Mouse (Mus musculus) spleen, adult 2 months (tissue): ENCODE data around the gene Top2a. TPM values are rescaled to one million over a fixed set of nuclear protein-coding genes. Genes with fewer than 3 reads are reported as not detected.

Experiments
- DNase-seq, 2 experiments: peaks; one replicate each; pipeline versions ENCODE4 v3.0.0 to v3.0.0-alpha.2; 2012 to 2021; ENCODE audit warnings: low spot score in 2 of 2, low read depth in 1 of 2
- H3K27ac ChIP-seq: fragments of 200-500 bp; 2 replicates; pipeline ENCODE4 v1.5.1; 2012; ENCODE audit warnings: low read length, inconsistent platforms; ENCODE audit not compliant: insufficient read depth
- H3K27me3 ChIP-seq: fragments of 200-500 bp; 2 replicates; pipeline ENCODE4 v1.6.1; 2012; ENCODE audit warnings: mild to moderate bottlenecking, moderate library complexity, low read length, inconsistent platforms; ENCODE audit not compliant: control insufficient read depth, insufficient read depth
- H3K36me3 ChIP-seq: fragments of 200-500 bp; 2 replicates; pipeline ENCODE4 v1.6.1; 2012; ENCODE audit warnings: mild to moderate bottlenecking, low read length, inconsistent platforms; ENCODE audit not compliant: control insufficient read depth, insufficient read depth
- H3K4me1 ChIP-seq: fragments of 200-500 bp; 2 replicates; pipeline ENCODE4 v1.6.1; 2011; ENCODE audit warnings: inconsistent platforms; ENCODE audit not compliant: control insufficient read depth, insufficient read depth, insufficient read length
- H3K4me3 ChIP-seq: fragments of 200-500 bp; 2 replicates; pipeline ENCODE4 v1.5.1; 2011; ENCODE audit warnings: mild to moderate bottlenecking, inconsistent platforms; ENCODE audit not compliant: insufficient read depth, insufficient read length; ENCODE audit errors: extremely low read depth
- CTCF ChIP-seq: fragments of 200-500 bp; IDR thresholded peaks from 2 replicates; pipeline ENCODE4 v1.5.1; 2011; ENCODE audit warnings: mild to moderate bottlenecking, inconsistent platforms; ENCODE audit not compliant: insufficient read depth, insufficient read length, insufficient replicate concordance; ENCODE audit errors: extremely low read depth
- POLR2A ChIP-seq: fragments of 200-500 bp; IDR thresholded peaks from 2 replicates; pipeline ENCODE4 v1.6.1; 2011; ENCODE audit warnings: low read depth, low read length, inconsistent platforms
- WGBS: fragments of 180-500 bp; shearing (Covaris S2); methylation state at CpG from one replicate; pipeline ENCODE4 v1.1.7; 2018; 5-methylcytosine and 5-hydroxymethylcytosine counted together
- polyA plus RNA-seq: library from polyadenylated mRNA; depleted of rRNA; stranded (reverse); fragments of >200 nt; gene quantifications from 2 replicates; pipeline ENCODE4 v1.2.3, GENCODE M21; 2012; rRNA removed

The Top2a gene
- polyA plus RNA-seq = 5.4 and 5.9 TPM in 2 replicates

DNA sequence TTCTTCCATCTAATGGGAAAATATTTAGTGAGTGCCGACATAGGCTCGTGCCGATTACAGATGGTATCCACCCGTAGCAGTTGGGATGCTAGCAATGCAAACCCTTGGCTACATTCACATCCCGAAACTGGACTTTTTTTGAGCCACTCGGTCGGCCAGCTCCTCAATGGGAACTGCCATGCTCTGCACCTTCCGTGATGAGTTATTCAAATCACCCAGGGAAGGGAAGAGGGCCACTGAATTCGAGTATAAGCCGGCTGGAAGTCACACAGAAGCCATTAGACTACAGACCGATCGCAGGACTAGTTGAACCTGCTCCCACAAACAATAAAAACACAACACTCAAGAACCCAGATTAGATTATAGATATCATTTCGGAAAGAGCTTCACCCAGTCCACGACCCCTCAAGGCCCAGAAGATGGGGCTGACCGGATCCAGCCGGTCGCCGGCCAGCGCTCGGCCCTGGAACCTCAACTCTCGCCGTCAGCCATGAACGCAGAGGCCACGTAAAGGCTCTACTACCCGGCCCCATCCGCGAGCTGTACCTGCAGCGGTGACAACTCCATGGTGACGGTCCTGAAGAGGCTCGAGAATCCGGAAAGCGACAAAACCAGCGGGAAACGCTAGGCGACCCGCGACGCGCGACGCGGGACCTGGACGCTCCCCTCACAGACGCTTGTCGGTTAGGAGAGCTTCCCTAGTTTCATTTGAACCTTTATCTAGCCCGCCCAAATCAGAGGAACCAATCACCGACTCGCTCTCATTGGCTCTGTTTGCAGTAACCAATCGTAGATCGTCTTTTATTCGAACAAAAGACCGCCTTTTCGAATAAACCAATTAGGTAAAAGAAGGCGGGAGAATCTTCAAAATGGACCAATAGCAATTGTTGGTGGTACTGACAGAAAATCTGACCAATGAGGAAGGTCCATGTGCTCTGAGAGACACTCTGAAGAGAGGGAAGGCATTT lies at the start of gene Top2a:
Top2a (minus strand) TSS at position 690 of the 968 bp plus-strand sequence.
- peak; percentile 84 to 99 for DNase-seq
- peak within 1 kb of the TSS; percentile 71 for H3K4me3 ChIP-seq
- TF ChIP-seq CTCF (no peak), POLR2A (no peak; the same call in 1 of the 2 replicates)
- no peaks in the 10 kb centered on the region for H3K27me3 ChIP-seq
- under 1% methylated on average over 54 of the region's 54 CpGs for WGBS
- H3K36me3 ChIP-seq = no peaks in the 10 kb centered on the region
- H3K27ac ChIP-seq = no peak within 1 kb of the TSS
- H3K4me1 ChIP-seq = no peaks in the 10 kb centered on the region; the same call in 1 of the 2 replicates

DNA sequence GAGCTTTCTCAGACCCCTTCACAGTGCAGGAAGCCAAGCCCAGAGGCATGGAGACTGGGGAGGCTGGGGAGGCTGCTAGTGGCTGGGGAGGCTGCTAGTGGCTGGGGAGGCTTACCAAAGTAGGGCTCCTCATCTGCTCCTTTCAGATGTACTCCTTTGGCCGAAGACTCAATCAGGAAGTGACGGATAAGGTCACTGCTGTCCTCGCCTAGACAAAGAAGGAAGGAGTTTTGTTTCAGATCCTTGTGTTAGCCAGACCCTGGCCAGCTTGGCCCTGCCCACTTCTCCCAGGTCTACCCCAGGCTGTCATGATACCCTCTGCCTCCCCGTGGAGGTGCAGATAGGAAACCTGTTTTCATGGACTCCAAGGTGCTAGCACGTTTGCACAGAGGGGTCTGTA lies 49.8 kb upstream of the Top2a start:
- Histone ChIP-seq H3K27me3 (no peaks in the 10 kb centered on the region), H3K4me3 (no peak overlapping the region), H3K36me3 (no peaks in the 10 kb centered on the region), H3K4me1 (no peaks in the 10 kb centered on the region), H3K27ac (no peak overlapping the region)
- no peak for DNase-seq
- TF ChIP-seq CTCF (no peak), POLR2A (no peak)
- 69% methylated on average over 5 of the region's 5 CpGs for WGBS

DNA sequence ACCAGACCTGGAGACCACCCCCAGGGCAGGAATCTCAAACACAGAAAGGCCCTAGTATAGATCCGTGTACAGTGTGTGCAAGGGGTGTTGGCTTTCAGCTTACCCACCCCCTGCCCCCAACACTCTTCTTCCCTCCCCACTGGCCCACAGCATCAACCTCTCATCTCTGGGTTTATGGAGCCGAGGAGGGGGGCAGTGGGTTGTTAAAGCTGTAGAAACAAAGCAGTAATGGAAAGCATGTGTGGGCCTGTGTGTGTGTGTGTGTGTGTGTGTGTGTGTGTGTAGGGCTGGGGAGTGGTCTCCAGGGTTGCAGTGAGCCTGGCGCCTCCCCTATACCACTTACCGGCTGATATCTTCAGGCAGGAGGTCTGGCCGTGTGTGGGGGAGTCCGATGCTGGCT lies 47.9 kb upstream of the Top2a start:
- TF ChIP-seq POLR2A = no peak
- TF ChIP-seq CTCF = no peak
- no peak for DNase-seq

DNA sequence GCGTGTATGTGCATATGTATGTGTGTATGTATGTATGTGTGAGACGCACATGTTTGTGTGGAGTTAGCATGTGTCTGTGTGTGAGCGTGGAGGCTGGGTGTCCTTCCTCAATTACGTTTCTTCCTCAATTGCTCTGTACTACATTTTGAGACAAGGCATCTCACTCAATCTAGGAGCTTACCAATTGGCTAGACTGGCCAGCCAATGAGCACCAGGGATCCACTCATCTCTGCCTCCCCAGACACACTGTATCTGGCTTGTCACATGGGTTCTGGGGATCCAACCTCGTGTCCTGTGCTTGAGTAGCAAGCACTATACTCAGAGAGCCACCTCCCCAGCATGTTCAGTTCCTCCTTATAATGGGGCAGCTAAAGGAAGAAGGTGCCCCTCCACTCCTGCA lies 44.5 kb upstream of the Top2a start:
- no peak overlapping the region for H3K27ac ChIP-seq
- no peaks in the 10 kb centered on the region for H3K36me3 ChIP-seq
- 49% methylated on average over 5 of the region's 5 CpGs for WGBS
- TF ChIP-seq CTCF = no peak
- no peak for TF ChIP-seq POLR2A
- no peaks in the 10 kb centered on the region for H3K4me1 ChIP-seq
- DNase-seq = no peak
- H3K27me3 ChIP-seq = no peaks in the 10 kb centered on the region
- H3K4me3 ChIP-seq = no peak overlapping the region

More for the DNA sequence above, 47.9 kb upstream of the Top2a start:
- WGBS = 84% methylated on average over 6 of the region's 6 CpGs
- no peaks in the 10 kb centered on the region for H3K4me1 ChIP-seq
- H3K4me3 ChIP-seq = no peak overlapping the region
- no peaks in the 10 kb centered on the region for H3K27me3 ChIP-seq
- H3K27ac ChIP-seq = no peak overlapping the region
- H3K36me3 ChIP-seq = no peaks in the 10 kb centered on the region

DNA sequence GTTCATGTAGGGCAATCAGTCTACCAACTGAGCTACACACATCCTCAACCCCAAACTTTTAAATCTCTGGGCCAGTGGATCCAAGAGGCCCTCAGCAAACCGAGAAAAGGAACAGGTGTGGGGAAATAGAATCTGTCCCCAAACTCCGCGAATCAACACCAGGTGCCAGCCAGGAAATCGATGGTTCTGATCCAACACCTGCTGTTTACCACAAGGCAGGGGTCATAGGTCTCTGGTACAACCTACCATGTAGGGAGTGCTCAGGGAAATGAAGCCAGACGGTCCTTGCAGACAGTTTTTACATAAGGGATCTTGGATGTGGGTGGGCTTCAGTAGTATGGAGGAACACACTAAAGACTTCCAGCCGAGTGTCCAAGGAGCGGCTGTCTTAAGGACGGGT lies 43.6 kb upstream of the Top2a start:
- no peaks in the 10 kb centered on the region for H3K4me1 ChIP-seq
- no peak for DNase-seq
- 79% methylated on average over 8 of the region's 8 CpGs for WGBS
- TF ChIP-seq CTCF = no peak
- no peaks in the 10 kb centered on the region for H3K27me3 ChIP-seq
- no peak overlapping the region for H3K4me3 ChIP-seq
- no peaks in the 10 kb centered on the region for H3K36me3 ChIP-seq
- H3K27ac ChIP-seq = no peak overlapping the region

DNA sequence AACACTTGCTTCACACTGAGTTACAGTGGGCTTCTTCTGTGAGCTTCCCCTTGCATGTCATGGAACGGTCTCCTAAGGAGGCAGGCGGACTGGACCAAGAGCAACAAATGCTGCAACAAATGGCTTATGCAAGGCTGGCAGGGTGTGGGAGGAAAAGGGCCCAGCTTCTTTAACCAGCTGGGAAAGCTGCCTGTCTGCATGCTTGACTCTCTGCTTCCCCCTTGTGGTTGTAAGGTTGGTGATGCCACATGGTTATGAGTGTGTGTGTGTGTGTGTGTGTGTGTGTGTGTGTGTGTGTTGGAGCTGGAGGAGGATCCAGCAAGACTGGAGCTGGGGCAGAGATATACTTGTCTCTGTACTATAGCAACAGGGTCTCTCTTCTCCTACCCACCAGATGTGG lies 42.0 kb upstream of the Top2a start:
- Histone ChIP-seq H3K4me1 (no peaks in the 10 kb centered on the region), H3K27ac (no peak overlapping the region), H3K27me3 (no peaks in the 10 kb centered on the region), H3K4me3 (no peak overlapping the region), H3K36me3 (no peaks in the 10 kb centered on the region)
- peak; percentile 54 to 60 for DNase-seq
- 37% methylated on average over 2 of the region's 2 CpGs for WGBS
- TF ChIP-seq POLR2A = no peak
- peak; percentile 74; the same call in 1 of the 2 replicates for TF ChIP-seq CTCF

DNA sequence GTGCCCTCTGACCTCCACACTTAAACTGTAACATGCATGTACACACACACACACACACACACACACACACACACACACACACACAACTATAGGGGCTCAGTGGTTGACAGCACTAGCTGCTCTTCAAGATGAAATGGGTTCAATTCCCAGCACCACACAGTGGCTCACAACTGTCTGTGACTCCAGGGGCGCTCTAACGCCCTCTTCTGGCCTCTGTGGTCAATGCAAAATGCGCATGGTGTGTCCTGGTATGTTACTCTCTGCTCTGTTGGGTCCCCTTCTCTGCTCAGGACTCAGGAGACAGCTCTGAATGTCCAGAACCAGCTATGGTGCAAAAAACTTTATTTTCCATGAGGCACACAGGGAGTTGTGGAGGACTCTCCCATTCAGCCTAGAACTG lies 41.4 kb upstream of the Top2a start:
- Histone ChIP-seq H3K4me1 (no peaks in the 10 kb centered on the region), H3K27ac (no peak overlapping the region), H3K27me3 (no peaks in the 10 kb centered on the region), H3K4me3 (no peak overlapping the region), H3K36me3 (no peaks in the 10 kb centered on the region)
- DNase-seq = no peak
- no peak for TF ChIP-seq POLR2A
- no peak for TF ChIP-seq CTCF
- WGBS = 78% methylated on average over 3 of the region's 3 CpGs
